ENCODE assay signal across 11 mouse cellular contexts in genomic region chr6:94241251-94241650, GRCm38 (mm10). TPM values are rescaled to one million over a fixed set of nuclear protein-coding genes. Genes with fewer than 3 reads are reported as not detected.
DNase-seq lines count a peak whose midpoint lies in the region; ATAC-seq and TF ChIP-seq lines count a peak whose summit lies in the region.
"Had no signal": no experiment of that assay in that cellular context is flagged by ENCODE, and none has a peak within 500 bp of the region (broad histone marks: within the 10 kb centered on the region; RNA-seq: fewer than 3 reads in every experiment).

No protein-coding gene starts in this region.

- intact Hi-C loops in heart, postnatal 14 days (cut with DNase I), result no loop called here

- H3K9ac ChIP-seq in stomach, postnatal 0 days (ENCODE audit: low read length), result no peak overlapping the region
- H3K9ac ChIP-seq: forebrain, postnatal 0 days; liver, embryonic 14.5 days had no signal

- H3K27me3 ChIP-seq in stomach, postnatal 0 days (ENCODE audit: control insufficient read depth, insufficient read depth, low read length), result no peaks in the 10 kb centered on the region

- H3K4me3 ChIP-seq in stomach, postnatal 0 days (ENCODE audit: low read depth, low read length), result no peak overlapping the region

- H3K4me1 ChIP-seq in stomach, postnatal 0 days (replicated peaks; ENCODE audit: control insufficient read depth, insufficient read depth), result 0 out of 2 replicates have a peak, but pooled peaks cover 5% of the 10 kb centered on the region

- no peak overlapping the region for H3K4me2 ChIP-seq in stomach, postnatal 0 days (replicated peaks; ENCODE audit: low read depth)

- peak; percentile 44 to 69 for DNase-seq in adrenal gland, adult (ENCODE audit: inconsistent age in 2 of 2, low spot score in 1 of 2)
- DNase-seq in adrenal gland, adult 18-20 months (ENCODE audit: low spot score in 2 of 2), result no peak
- DNase-seq in right cerebral cortex, adult 2 months (ENCODE audit: low spot score in 2 of 2), result peak; percentile 31 to 59
- no peak for DNase-seq in right cerebral cortex, postnatal 14 days
- DNase-seq in heart, postnatal 14 days, result peak; percentile 15 to 47
- DNase-seq in stomach, postnatal 0 days (ENCODE audit: low spot score), result peak; percentile 72
- no peak for DNase-seq in neural tube, embryonic 10.5 days (ENCODE audit: extremely low spot score, low spot score)
- DNase-seq: forebrain, postnatal 0 days; layer of hippocampus, postnatal 36 days had no signal

- peak; percentile 96 for ATAC-seq in stomach, postnatal 0 days (ENCODE audit: low FRiP score, low TSS enrichment)
- ATAC-seq in megakaryocyte progenitor cell, adult 5-6 weeks (replicated peaks; ENCODE audit: poor library complexity), result no peak
- ATAC-seq: forebrain, postnatal 0 days had no signal

- no peak for TF ChIP-seq EP300 in stomach, postnatal 0 days (optimal IDR thresholded peaks at IDR 0.05)

- no peaks in the 10 kb centered on the region for H3K36me3 ChIP-seq in stomach, postnatal 0 days (ENCODE audit: control insufficient read depth, insufficient read depth, low read length)

- H3K9me3 ChIP-seq in stomach, postnatal 0 days (ENCODE audit: control insufficient read depth, low read length), result no peaks in the 10 kb centered on the region

- 59% methylated on average over 6 of the region's 6 CpGs for WGBS in stomach, postnatal 0 days

- H3K27ac ChIP-seq in stomach, postnatal 0 days (replicated peaks), result peak overlapping the region; percentile 45; the same call in 1 of the 2 replicates
- H3K27ac ChIP-seq: liver, embryonic 14.5 days had no signal

- TF ChIP-seq CTCF in stomach, postnatal 0 days (IDR thresholded peaks at IDR 0.05; ENCODE audit: low read depth), result no peak

RNA-seq across cellular contexts. Expression of gene Magi1, which starts 42.5 kb away (rescaled TPM):
- total RNA-seq in adrenal gland, adult 18-20 months (2021), result 10 to 100 TPM; 12.5 to 27.9 TPM
- total RNA-seq in heart, postnatal 14 days (2021), result 10 to 100 TPM; 19.1 to 19.5 TPM
- polyA plus RNA-seq in stomach, postnatal 0 days (2015; fragmentation: Nextera tagmentation; extraction: Ambion mirVana), result 4.4 and 5.2 TPM in 2 replicates
- 0.07 and 0.15 TPM in 2 replicates for total RNA-seq in megakaryocyte progenitor cell, adult 5-6 weeks (2015)
- 0.21 and 3.3 TPM in 2 replicates for total RNA-seq in megakaryocyte progenitor cell, adult 5-6 weeks (2017)

Comparison
In these comparisons a context has a peak if more than half of its experiments do, and no peak if none do; other contexts are left out.
1. DNase-seq: peak in adrenal gland, adult (2 of 2), right cerebral cortex, adult 2 months (2 of 2), heart, postnatal 14 days (2 of 2) and stomach, postnatal 0 days (single experiment); none in adrenal gland, adult 18-20 months (0 of 2), right cerebral cortex, postnatal 14 days (single experiment) and neural tube, embryonic 10.5 days (single experiment).